Mouse (Mus musculus) neural tube, embryonic 12.5 days (tissue): ENCODE measurements around the gene Hist1h4b. TPM values are rescaled to one million over a fixed set of nuclear protein-coding genes. Genes with fewer than 3 reads are reported as not detected.

Experiments
- ATAC-seq: fragments of 200-750 bp; cut with Nextera tagmentation; 2 replicates; pipeline ENCODE4 v1.8.0; 2017; ENCODE audit warnings: low read depth, mild to moderate bottlenecking, moderate TSS enrichment, moderate library complexity; ENCODE audit not compliant: low FRiP score
- H3K27ac ChIP-seq: fragments of 300-500 bp; sonication (generic); 2 replicates; pipeline ENCODE4 v1.5.1; 2016
- H3K27me3 ChIP-seq: fragments of 300-500 bp; sonication (generic); replicated peaks from 2 replicates; pipeline ENCODE4 v1.6.1; 2016; ENCODE audit warnings: mild to moderate bottlenecking
- H3K36me3 ChIP-seq: fragments of 300-500 bp; sonication (generic); 2 replicates; pipeline ENCODE4 v1.6.1; 2016; ENCODE audit warnings: mild to moderate bottlenecking
- H3K4me1 ChIP-seq: fragments of 300-500 bp; sonication (generic); 2 replicates; pipeline ENCODE4 v1.6.1; 2016
- H3K4me2 ChIP-seq: fragments of 300-500 bp; sonication (generic); replicated peaks from 2 replicates; pipeline ENCODE4 v1.6.1; 2016; ENCODE audit warnings: mild to moderate bottlenecking
- H3K4me3 ChIP-seq: fragments of 300-500 bp; sonication (generic); 2 replicates; pipeline ENCODE4 v1.5.1; 2016
- H3K9ac ChIP-seq: fragments of 300-500 bp; sonication (generic); 2 replicates; pipeline ENCODE4 v1.6.1; 2016; ENCODE audit warnings: mild to moderate bottlenecking
- H3K9me3 ChIP-seq: fragments of 300-500 bp; sonication (generic); 2 replicates; pipeline ENCODE4 v1.6.1; 2016; ENCODE audit warnings: mild to moderate bottlenecking
- WGBS: fragments of 180-500 bp; shearing (Covaris S2); methylation state at CpG from one replicate; pipeline ENCODE4 v1.1.7; 2016; 5-methylcytosine and 5-hydroxymethylcytosine counted together
- microRNA-seq: library from miRNA; unstranded; fragments of <30 nt; microRNA quantifications from one replicate; pipeline ENCODE4, GENCODE M21; 2017
- polyA plus RNA-seq: library from polyadenylated mRNA; unstranded; fragments of >200 nt; fragmentation: Nextera tagmentation; extraction: Ambion mirVana; gene quantifications from 2 replicates; pipeline ENCODE4 v1.2.1, GENCODE M21; 2016

Hist1h4b gene
- polyA plus RNA-seq, 1 experiment from 2014 or later: 4.5 TPM

- H3K4me1 ChIP-seq: no peaks in the 10 kb centered on the region
- WGBS: 48% methylated on average over 2 of the region's 2 CpGs
These were observed 35.7 kb downstream of the Hist1h4b start for GRCm38 (mm10) chr13:23792520-23792919.

GRCm38 (mm10) chr13:23799405-23799804, 42.6 kb downstream of the Hist1h4b start:
- Histone ChIP-seq H3K4me1 (no peaks in the 10 kb centered on the region), H3K9me3 (no peaks in the 10 kb centered on the region), H3K4me3 (no peak overlapping the region), H3K27me3 (no peaks in the 10 kb centered on the region), H3K27ac (no peak overlapping the region), H3K36me3 (no peaks in the 10 kb centered on the region), H3K9ac (no peak overlapping the region), H3K4me2 (no peak overlapping the region)
- ATAC-seq: no peak
- WGBS: 83% methylated on average over 5 of the region's 5 CpGs

More at GRCm38 (mm10) chr13:23792520-23792919, 35.7 kb downstream of the Hist1h4b start:
- no peak overlapping the region for H3K9ac ChIP-seq
- no peak overlapping the region for H3K4me2 ChIP-seq
- H3K27ac ChIP-seq: no peak overlapping the region
- H3K9me3 ChIP-seq: no peaks in the 10 kb centered on the region
- H3K4me3 ChIP-seq: no peak overlapping the region
- ATAC-seq: peak; percentile 58; the same call in 1 of the 2 replicates
- H3K36me3 ChIP-seq: no peaks in the 10 kb centered on the region
- no peaks in the 10 kb centered on the region for H3K27me3 ChIP-seq

GRCm38 (mm10) chr13:23804532-23804931, 47.7 kb downstream of the Hist1h4b start:
- H3K4me1 ChIP-seq: no peaks in the 10 kb centered on the region
- no peaks in the 10 kb centered on the region for H3K36me3 ChIP-seq
- H3K4me2 ChIP-seq: no peak overlapping the region
- no peak overlapping the region for H3K27ac ChIP-seq
- H3K9me3 ChIP-seq: no peaks in the 10 kb centered on the region
- ATAC-seq: no peak
- 79% methylated on average over 2 of the region's 2 CpGs for WGBS
- no peaks in the 10 kb centered on the region for H3K27me3 ChIP-seq
- no peak overlapping the region for H3K4me3 ChIP-seq
- H3K9ac ChIP-seq: no peak overlapping the region

GRCm38 (mm10) chr13:23806422-23807052, 49.7 kb downstream of the Hist1h4b start, which contains the start of gene Slc17a2:
Gene Slc17a2, plus strand, starts transcription at chr13:23806993.
- Histone ChIP-seq H3K9ac (no peak within 1 kb of the TSS), H3K36me3 (no peaks in the 10 kb centered on the region), H3K27me3 (no peaks in the 10 kb centered on the region), H3K4me3 (no peak within 1 kb of the TSS), H3K9me3 (no peaks in the 10 kb centered on the region), H3K4me2 (no peak within 1 kb of the TSS), H3K27ac (no peak within 1 kb of the TSS), H3K4me1 (no peaks in the 10 kb centered on the region)
- 89% methylated on average over 15 of the region's 15 CpGs for WGBS
- no peak for ATAC-seq

Small RNA genes within 50 kb of the gene (microRNA-seq; reads per million reads assigned to microRNA genes)
- not detected for gene Gm44314
- not detected for gene Gm44484

Other genes with a start within 250 kb of the Hist1h4b start
- 4.6 and 6.6 TPM in 2 replicates for gene Hist1h4h, start 226.0 kb upstream of the Hist1h4b start, polyA plus RNA-seq
- gene Hist1h2af, start 223.1 kb upstream of the Hist1h4b start, polyA plus RNA-seq: 2.7 and 5.6 TPM in 2 replicates
- 3.0 and 5.4 TPM in 2 replicates for gene Hist1h3g, start 221.6 kb upstream of the Hist1h4b start, polyA plus RNA-seq
- 0.63 TPM in 2 replicates for gene Hist1h2bh, start 213.6 kb upstream of the Hist1h4b start, polyA plus RNA-seq
- gene Hist1h3f, start 213.0 kb upstream of the Hist1h4b start, polyA plus RNA-seq: 0.60 and 0.63 TPM in 2 replicates
- 0.79 and 1.00 TPM in 2 replicates for gene Hist1h4f, start 205.4 kb upstream of the Hist1h4b start, polyA plus RNA-seq
- 0.30 and 0.37 TPM in 2 replicates for gene Hist1h1d, start 203.8 kb upstream of the Hist1h4b start, polyA plus RNA-seq
- 5.1 and 7.4 TPM in 2 replicates for gene Hist1h3e, start 194.6 kb upstream of the Hist1h4b start, polyA plus RNA-seq
- gene Hist1h2ae, start 185.8 kb upstream of the Hist1h4b start, polyA plus RNA-seq: 52.5 and 96.7 TPM in 2 replicates
- 8.8 and 11.8 TPM in 2 replicates for gene Hist1h2bg, start 185.6 kb upstream of the Hist1h4b start, polyA plus RNA-seq
- gene Hist1h2bf, start 182.8 kb upstream of the Hist1h4b start, polyA plus RNA-seq: 3.4 and 6.6 TPM in 2 replicates
- 0.86 and 2.8 TPM in 2 replicates for gene Hist1h2ad, start 182.6 kb upstream of the Hist1h4b start, polyA plus RNA-seq
- 3.8 and 4.9 TPM in 2 replicates for gene Hist1h3d, start 181.2 kb upstream of the Hist1h4b start, polyA plus RNA-seq
- gene Hist1h4d, start 175.4 kb upstream of the Hist1h4b start, polyA plus RNA-seq: 65.8 and 97.5 TPM in 2 replicates
- gene Hist1h2be, start 135.9 kb upstream of the Hist1h4b start, polyA plus RNA-seq: 1.9 and 2.1 TPM in 2 replicates
- gene Hist1h1e, start 134.5 kb upstream of the Hist1h4b start, polyA plus RNA-seq: 12.8 and 20.3 TPM in 2 replicates
- 0.66 and 0.74 TPM in 2 replicates for gene Hist1h2ac, start 73.1 kb upstream of the Hist1h4b start, polyA plus RNA-seq
- 28.0 and 29.4 TPM in 2 replicates for gene Hist1h2bc, start 72.8 kb upstream of the Hist1h4b start, polyA plus RNA-seq
- gene Hist1h1t, start 61.2 kb upstream of the Hist1h4b start, polyA plus RNA-seq: 0.23 TPM in 1 of 2 replicates, not detected in the other
- 5.1 and 7.8 TPM in 2 replicates for gene Hist1h4c, start 58.6 kb upstream of the Hist1h4b start, polyA plus RNA-seq
- gene Hfe, start 46.2 kb upstream of the Hist1h4b start, polyA plus RNA-seq: 3.9 TPM in 2 replicates
- gene Hist1h1c, start 18.2 kb upstream of the Hist1h4b start, polyA plus RNA-seq: 13.3 and 13.6 TPM in 2 replicates
- gene Hist1h3c, start 11.4 kb upstream of the Hist1h4b start, polyA plus RNA-seq: 6.8 and 7.4 TPM in 2 replicates
- gene Hist1h2bb, start 10.3 kb upstream of the Hist1h4b start, polyA plus RNA-seq: 1.3 and 1.7 TPM in 2 replicates
- gene Hist1h2ab, start 5.9 kb upstream of the Hist1h4b start, polyA plus RNA-seq: 28.5 and 44.2 TPM in 2 replicates
- 5.8 and 10.0 TPM in 2 replicates for gene Hist1h3b, start 4.7 kb upstream of the Hist1h4b start, polyA plus RNA-seq
- 1.0 TPM in 1 of 2 replicates, not detected in the other for gene Hist1h4a, start 4.2 kb downstream of the Hist1h4b start, polyA plus RNA-seq
- 3.5 and 3.6 TPM in 2 replicates for gene Hist1h3a, start 5.4 kb downstream of the Hist1h4b start, polyA plus RNA-seq
- 1.5 and 3.0 TPM in 2 replicates for gene Hist1h1a, start 6.7 kb downstream of the Hist1h4b start, polyA plus RNA-seq
- gene Trim38, start 12.9 kb downstream of the Hist1h4b start, polyA plus RNA-seq: not detected in 2 replicates
- not detected in 2 replicates for gene Slc17a2, start 50.0 kb downstream of the Hist1h4b start, polyA plus RNA-seq
- gene Slc17a3, start 82.4 kb downstream of the Hist1h4b start, polyA plus RNA-seq: 0.18 TPM in 1 of 2 replicates, not detected in the other
- not detected in 2 replicates for gene Slc17a1, start 110.7 kb downstream of the Hist1h4b start, polyA plus RNA-seq
- gene Slc17a4, start 158.0 kb downstream of the Hist1h4b start, polyA plus RNA-seq: 0.14 and 0.37 TPM in 2 replicates
- gene Hist1h2ba, start 177.1 kb downstream of the Hist1h4b start, polyA plus RNA-seq: not detected in 2 replicates
- not detected in 2 replicates for gene Hist1h2aa, start 177.4 kb downstream of the Hist1h4b start, polyA plus RNA-seq
- gene Scgn, start 234.2 kb downstream of the Hist1h4b start, polyA plus RNA-seq: 0.50 and 0.79 TPM in 2 replicates